ENCODE assay signal across 15 mouse cellular contexts in genomic region chr10:117404384-117404783, GRCm38 (mm10).
"Had no signal": no experiment of that assay in that cellular context is flagged by ENCODE, and none has a peak within 500 bp of the region (broad histone marks: within the 10 kb centered on the region; RNA-seq: fewer than 3 reads in every experiment).

No protein-coding gene starts in this region.

- DNase-seq: heart, postnatal 10 days; heart, postnatal 14 days; heart, postnatal 36 days; heart, postnatal 4 days; kidney, adult 18-20 months; kidney, adult 2 months; kidney, adult 8-10 months; kidney, adult 9 months; kidney, postnatal 10 days; kidney, postnatal 14 days; kidney, postnatal 25 days; kidney, postnatal 36 days; kidney, postnatal 4 days; layer of hippocampus, adult 9-11 months; layer of hippocampus, postnatal 36 days had no signal
